ENCODE assay signal across 8 mouse cellular contexts in genomic region chr2:48816141-48817028, GRCm38 (mm10). TPM values are rescaled to one million over a fixed set of nuclear protein-coding genes. Genes with fewer than 3 reads are reported as not detected.
DNase-seq lines count a peak whose midpoint lies in the region; ATAC-seq and TF ChIP-seq lines count a peak whose summit lies in the region.

No protein-coding gene starts in this region.

- no peak for ATAC-seq in forebrain, embryonic 12.5 days (ENCODE audit: low FRiP score)
- ATAC-seq in limb, embryonic 13.5 days (ENCODE audit: low FRiP score, low read depth) = no peak
- ATAC-seq in neural tube, embryonic 13.5 days (ENCODE audit: low read depth) = no peak

- no peaks in the 10 kb centered on the region for H3K9me3 ChIP-seq in forebrain, embryonic 12.5 days
- H3K9me3 ChIP-seq in limb, embryonic 13.5 days = no peaks in the 10 kb centered on the region
- H3K9me3 ChIP-seq in neural tube, embryonic 13.5 days = no peaks in the 10 kb centered on the region

- WGBS in forebrain, embryonic 12.5 days = 22% methylated on average over 9 of the region's 9 CpGs
- 23% methylated on average over 9 of the region's 9 CpGs for WGBS in limb, embryonic 13.5 days
- 17% methylated on average over 9 of the region's 9 CpGs for WGBS in neural tube, embryonic 13.5 days

- no peaks in the 10 kb centered on the region for H3K27me3 ChIP-seq in forebrain, embryonic 12.5 days
- H3K27me3 ChIP-seq in limb, embryonic 13.5 days = no peaks in the 10 kb centered on the region
- H3K27me3 ChIP-seq in neural tube, embryonic 13.5 days = no peaks in the 10 kb centered on the region

- H3K4me3 ChIP-seq in left cerebral cortex, adult 2 months = peak overlapping the region; percentile 87
- H3K4me3 ChIP-seq in forebrain, embryonic 12.5 days (replicated peaks) = peak overlapping the region; percentile 84
- peak overlapping the region; percentile 87 for H3K4me3 ChIP-seq in limb, embryonic 13.5 days
- H3K4me3 ChIP-seq in neural tube, embryonic 13.5 days = peak overlapping the region; percentile 78

- peaks cover 16% of the 10 kb centered on the region; the same call in 1 of the 2 replicates for H3K4me1 ChIP-seq in forebrain, embryonic 12.5 days
- peaks cover 24% of the 10 kb centered on the region for H3K4me1 ChIP-seq in limb, embryonic 13.5 days
- peaks cover 39% of the 10 kb centered on the region for H3K4me1 ChIP-seq in neural tube, embryonic 13.5 days (replicated peaks)

- intact Hi-C loops in left cerebral cortex, adult 2 months (cut with DNase I) = no loop called here
- intact Hi-C loops in left cerebral cortex, postnatal 36 days (cut with DNase I) = no loop called here

- no peak for DNase-seq in left cerebral cortex, adult 2 months (ENCODE audit: extremely low spot score in 1 of 2, low spot score in 2 of 2)
- DNase-seq in left cerebral cortex, postnatal 36 days (ENCODE audit: low spot score in 2 of 2) = no peak
- DNase-seq in adrenal gland, postnatal 25 days = no peak
- DNase-seq in natural killer cell, adult 2 months (ENCODE audit: low spot score in 2 of 2) = no peak
- DNase-seq in urinary bladder, postnatal 36 days (ENCODE audit: low spot score in 2 of 2) = no peak

- peak overlapping the region; percentile 13; the same call in 1 of the 2 replicates for H3K27ac ChIP-seq in left cerebral cortex, adult 2 months
- no peak overlapping the region for H3K27ac ChIP-seq in forebrain, embryonic 12.5 days
- no peak overlapping the region for H3K27ac ChIP-seq in limb, embryonic 13.5 days
- peak overlapping the region; percentile 99 for H3K27ac ChIP-seq in neural tube, embryonic 13.5 days (replicated peaks)

- H3K4me2 ChIP-seq in forebrain, embryonic 12.5 days = peak overlapping the region; percentile 64
- H3K4me2 ChIP-seq in limb, embryonic 13.5 days (replicated peaks) = peak overlapping the region; percentile 74
- H3K4me2 ChIP-seq in neural tube, embryonic 13.5 days = peak overlapping the region; percentile 66

- H3K9ac ChIP-seq in forebrain, embryonic 12.5 days = peak overlapping the region; percentile 87
- H3K9ac ChIP-seq in limb, embryonic 13.5 days = peak overlapping the region; percentile 96
- peak overlapping the region; percentile 97 for H3K9ac ChIP-seq in neural tube, embryonic 13.5 days

- H3K36me3 ChIP-seq in forebrain, embryonic 12.5 days (replicated peaks) = no peaks in the 10 kb centered on the region
- no peaks in the 10 kb centered on the region for H3K36me3 ChIP-seq in limb, embryonic 13.5 days
- H3K36me3 ChIP-seq in neural tube, embryonic 13.5 days = no peaks in the 10 kb centered on the region

- TF ChIP-seq CTCF in left cerebral cortex, adult 2 months (IDR thresholded peaks at IDR 0.05) = no peak

RNA-seq across cellular contexts. Expression of gene Acvr2a, which starts 2.5 kb away (rescaled TPM):
- total RNA-seq in left cerebral cortex, adult 2 months (2021) = 10 to 100 TPM; 43.3 to 43.9 TPM
- total RNA-seq in left cerebral cortex, postnatal 36 days (2021) = 10 to 100 TPM; 38.1 to 49.7 TPM
- 41.5 and 42.8 TPM in 2 replicates for polyA plus RNA-seq in forebrain, embryonic 12.5 days (2016; fragmentation: Nextera tagmentation; extraction: Ambion mirVana)
- 20.3 and 21.1 TPM in 2 replicates for polyA plus RNA-seq in limb, embryonic 13.5 days (2015; fragmentation: Nextera tagmentation; extraction: Ambion mirVana)
- 52.7 and 58.7 TPM in 2 replicates for polyA plus RNA-seq in neural tube, embryonic 13.5 days (2015; fragmentation: Nextera tagmentation; extraction: Ambion mirVana)
- total RNA-seq in adrenal gland, postnatal 25 days (2021) = 21.9 and 25.5 TPM in 2 replicates

Comparison
In these comparisons a context has a peak if more than half of its experiments do, and no peak if none do; other contexts are left out.
1. H3K27ac ChIP-seq: peak in left cerebral cortex, adult 2 months (single experiment) and neural tube, embryonic 13.5 days (single experiment); none in forebrain, embryonic 12.5 days (single experiment) and limb, embryonic 13.5 days (single experiment).
2. Peak in every context shown above with its lines, with median percentiles within 50 percentile points of each other: H3K4me3 ChIP-seq, H3K4me2 ChIP-seq and H3K9ac ChIP-seq.